Mouse (Mus musculus) MEL (cell line): ENCODE data around the gene Rab3a.

Experiments used
- CTCF ChIP-seq, 3 experiments: IDR thresholded peaks in 2 of 3; conservative IDR thresholded peaks in 1 of 3; 2 replicates each; pipeline ENCODE4 v1.5.1; 2011 to 2012; ENCODE audit warnings: low read length in 3 of 3, low read depth in 2 of 3, mild to moderate bottlenecking in 2 of 3, improper control_type of control experiment in 1 of 3, inconsistent platforms in 1 of 3, mixed read lengths in 1 of 3, moderate library complexity in 1 of 3; ENCODE audit not compliant: control insufficient read depth in 1 of 3, insufficient read depth in 1 of 3, poor library complexity in 1 of 3, severe bottlenecking in 1 of 3
- EP300 ChIP-seq, 2 experiments: IDR thresholded peaks; 2 replicates each; pipeline ENCODE4 v1.6.1; 2011; ENCODE audit warnings: improper control_type of control experiment in 2 of 2, low read length in 2 of 2, low read depth in 1 of 2, mild to moderate bottlenecking in 1 of 2
- MEF2A ChIP-seq: IDR thresholded peaks from 2 replicates; pipeline ENCODE4 v1.6.1; 2014; ENCODE audit warnings: low read depth, mild to moderate bottlenecking, inconsistent platforms, low read length, improper control_type of control experiment; ENCODE audit not compliant: poor library complexity, insufficient replicate concordance, severe bottlenecking; ENCODE audit errors: extremely low read depth
- POLR2A ChIP-seq, 2 experiments: IDR thresholded peaks; 2 replicates each; pipeline ENCODE4 v1.6.1; 2011 to 2012; ENCODE audit warnings: low read length in 2 of 2, mild to moderate bottlenecking in 2 of 2, control low read depth in 1 of 2, improper control_type of control experiment in 1 of 2, low read depth in 1 of 2, moderate library complexity in 1 of 2; ENCODE audit not compliant: control insufficient read depth in 1 of 2, insufficient read depth in 1 of 2, poor library complexity in 1 of 2
- SMC3 ChIP-seq: IDR thresholded peaks from 2 replicates; pipeline ENCODE4 v1.6.1; 2011; ENCODE audit warnings: low read depth, low read length, improper control_type of control experiment
- TCF12 ChIP-seq: IDR thresholded peaks from 2 replicates; pipeline ENCODE4 v1.6.1; 2014; ENCODE audit warnings: low read depth, mild to moderate bottlenecking, inconsistent platforms, low read length, improper control_type of control experiment, moderate library complexity
- USF1 ChIP-seq: IDR thresholded peaks from 2 replicates; pipeline ENCODE4 v1.6.1; 2014; ENCODE audit warnings: low read depth, mild to moderate bottlenecking, inconsistent platforms, low read length, improper control_type of control experiment, moderate library complexity
- USF2 ChIP-seq, 2 experiments: IDR thresholded peaks; 2 replicates each; pipeline ENCODE4 v1.6.1; 2011 to 2012; ENCODE audit warnings: improper control_type of control experiment in 2 of 2, low read length in 2 of 2, borderline replicate concordance in 1 of 2, inconsistent platforms in 1 of 2, low read depth in 1 of 2, mild to moderate bottlenecking in 1 of 2; ENCODE audit not compliant: insufficient read depth in 1 of 2

DNA sequence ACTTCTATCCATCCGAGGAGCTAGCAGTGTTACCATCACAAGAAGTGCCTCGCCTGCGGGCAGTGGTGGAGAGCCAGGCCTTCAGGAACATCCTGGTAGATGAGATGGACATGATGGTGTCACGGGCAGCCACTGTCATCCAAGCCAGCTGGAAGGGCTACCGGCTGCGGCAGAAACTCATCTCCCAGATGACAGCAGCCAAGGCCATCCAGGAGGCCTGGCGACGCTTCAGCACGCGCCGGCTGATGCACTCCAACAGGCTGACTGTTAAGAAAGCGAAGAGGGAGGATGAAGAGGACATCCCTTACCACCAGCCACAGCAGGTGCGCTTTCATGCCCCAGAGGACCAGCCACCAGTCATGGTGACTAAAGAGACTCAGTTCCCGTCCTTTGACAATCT, 46.2 kb upstream of the Rab3a start:
- TF ChIP-seq USF1 (no peak), POLR2A (IDR thresholded peaks at IDR 0.05; ENCODE audit: control insufficient read depth in 1 of 2, insufficient read depth in 1 of 2, low read depth in 1 of 2, low read length in 2 of 2, poor library complexity in 1 of 2) (no peak), CTCF (IDR thresholded peaks at IDR 0.05 in 2 of 3, conservative IDR thresholded peaks at IDR 0.05 in 1 of 3; ENCODE audit: control insufficient read depth in 1 of 3, insufficient read depth in 1 of 3, low read depth in 2 of 3, low read length in 3 of 3, poor library complexity in 1 of 3, severe bottlenecking in 1 of 3) (no peak), USF2 (IDR thresholded peaks at IDR 0.05; ENCODE audit: borderline replicate concordance in 1 of 2, insufficient read depth in 1 of 2, low read depth in 1 of 2, low read length in 2 of 2) (no peak), SMC3 (no peak), EP300 (IDR thresholded peaks at IDR 0.05; ENCODE audit: low read depth in 1 of 2, low read length in 2 of 2) (no peak), MEF2A (no peak), TCF12 (no peak)
